Mouse (Mus musculus) ES-E14 (cell line): ENCODE measurements at regions not wholly inside any gene's neighbourhood (a gene's known extent, or its start where the extent isn't known, plus 50 kb on each side); places are given as distances from the start of the nearest gene placed in this dataset.

ENCODE experiments used
- DNase-seq: peaks from one replicate; pipeline ENCODE4 v3.0.0-alpha.2; 2013; ENCODE audit warnings: low read depth, low spot score
- H3K27ac ChIP-seq: 2 replicates; pipeline ENCODE4 v1.5.1; 2012; ENCODE audit warnings: low read depth, mild to moderate bottlenecking, low read length, moderate library complexity, mixed read lengths; ENCODE audit not compliant: poor library complexity, insufficient read depth, severe bottlenecking
- H3K36me3 ChIP-seq: 2 replicates; pipeline ENCODE4 v1.6.1; 2012; ENCODE audit warnings: mild to moderate bottlenecking, low read length, moderate library complexity, mixed read lengths; ENCODE audit not compliant: control insufficient read depth, poor library complexity, insufficient read depth, severe bottlenecking
- H3K4me1 ChIP-seq, 2 experiments: fragments of 150-350 bp in 1 of 2; sonication (generic) in 1 of 2; 2 replicates each; pipeline ENCODE4 v1.6.1; 2012; ENCODE audit warnings: low read length in 2 of 2, mild to moderate bottlenecking in 1 of 2, mixed read lengths in 1 of 2; ENCODE audit not compliant: control insufficient read depth in 2 of 2, insufficient read depth in 2 of 2, poor library complexity in 1 of 2
- H3K4me3 ChIP-seq, 2 experiments: fragments of 150-350 bp in 1 of 2; sonication (generic) in 1 of 2; 2 replicates each; pipeline ENCODE4 v1.5.1; 2012; ENCODE audit warnings: low read length in 2 of 2, low read depth in 1 of 2, mild to moderate bottlenecking in 1 of 2, mixed read lengths in 1 of 2; ENCODE audit not compliant: insufficient read depth in 1 of 2, poor library complexity in 1 of 2, severe bottlenecking in 1 of 2
- H3K9ac ChIP-seq: 2 replicates; pipeline ENCODE4 v1.6.1; 2012; ENCODE audit warnings: low read depth, mild to moderate bottlenecking, low read length, mixed read lengths; ENCODE audit not compliant: poor library complexity, insufficient read depth, severe bottlenecking
- H3K9me3 ChIP-seq: fragments of 150-350 bp; sonication (generic); 2 replicates; pipeline ENCODE4 v1.6.1; 2012; ENCODE audit warnings: low read depth, mild to moderate bottlenecking, low read length; ENCODE audit not compliant: control insufficient read depth, insufficient read depth
- CHD2 ChIP-seq: IDR thresholded peaks from 2 replicates; pipeline ENCODE4 v1.6.1; 2014; ENCODE audit warnings: mild to moderate bottlenecking, low read depth, low read length, inconsistent platforms
- HCFC1 ChIP-seq: IDR thresholded peaks from 2 replicates; pipeline ENCODE4 v1.6.1; 2012; ENCODE audit warnings: low read length, inconsistent platforms, borderline replicate concordance; ENCODE audit not compliant: insufficient read depth
- MAFK ChIP-seq: IDR thresholded peaks from 2 replicates; pipeline ENCODE4 v1.6.1; 2014; ENCODE audit warnings: mild to moderate bottlenecking, low read depth, low read length, inconsistent platforms; ENCODE audit not compliant: insufficient read depth
- ZC3H11A ChIP-seq: IDR thresholded peaks from 2 replicates; pipeline ENCODE4 v1.6.1; 2012; ENCODE audit warnings: low read depth, mild to moderate bottlenecking, inconsistent platforms, low read length, borderline replicate concordance
- ZNF384 ChIP-seq: IDR thresholded peaks from 2 replicates; pipeline ENCODE4 v1.6.1; 2012; ENCODE audit warnings: low read depth, low read length, inconsistent platforms
- in situ Hi-C, 2 experiments: fragments of 600-800 bp; cut with MboI; formaldehyde crosslinking; loops; one replicate each; pipeline ENCODE4 v1.15.1; 2025; ENCODE audit warnings: low sequenced_read_pairs in 2 of 2, inconsistent platforms in 1 of 2; ENCODE audit not compliant: unreplicated experiment in 2 of 2

DNA sequence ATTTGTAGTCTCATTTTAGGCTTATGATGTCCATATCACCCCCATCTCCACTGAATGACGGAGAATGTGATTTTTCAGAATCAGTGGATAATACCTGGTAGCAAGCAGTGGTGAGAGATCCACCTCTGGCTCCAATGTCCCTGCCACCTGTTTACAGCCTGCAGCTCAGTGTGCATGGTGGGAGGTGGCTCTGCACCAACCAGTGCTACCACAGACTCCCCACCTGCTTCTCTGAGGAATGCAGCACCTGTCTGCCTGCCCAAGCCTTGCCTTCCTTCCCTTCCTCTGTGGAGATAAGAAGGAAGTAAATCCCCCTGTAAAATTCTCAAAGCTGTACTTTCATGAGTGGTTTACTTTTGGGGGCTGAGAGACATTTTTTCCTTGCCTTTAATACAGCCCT lies 95.9 kb upstream of the Shh start:
- in situ Hi-C loops = no loop called here
- no peak for DNase-seq
- H3K9me3 ChIP-seq = no peaks in the 10 kb centered on the region
- no peak overlapping the region for H3K9ac ChIP-seq
- H3K4me1 ChIP-seq = peaks cover 0 to 2% of the 10 kb centered on the region in 2 experiments; a peak in 1 of 4 replicates
- TF ChIP-seq CHD2 (no peak), ZC3H11A (no peak), HCFC1 (no peak), ZNF384 (no peak), MAFK (no peak)
- H3K27ac ChIP-seq = no peak overlapping the region
- no peak overlapping the region for H3K4me3 ChIP-seq
- no peaks in the 10 kb centered on the region for H3K36me3 ChIP-seq

DNA sequence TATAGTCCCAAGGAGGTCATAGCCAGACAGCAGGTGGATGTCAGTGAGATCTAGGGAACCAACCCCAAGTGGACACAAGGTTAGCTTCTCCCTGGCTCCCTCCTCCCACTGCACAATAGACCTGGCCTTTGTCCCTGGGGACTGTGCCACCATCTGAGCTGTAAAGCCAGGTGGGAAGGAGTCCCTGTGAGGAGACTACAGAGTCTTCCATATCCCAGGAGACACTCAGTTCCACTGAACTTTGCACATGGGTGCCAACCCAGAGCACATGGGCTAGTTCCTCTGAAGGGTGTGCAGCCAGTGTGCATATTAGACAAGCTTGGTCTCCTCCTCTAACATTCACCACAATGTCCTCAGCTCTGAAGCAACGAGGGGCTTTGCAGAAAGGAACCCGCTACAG lies 86.5 kb upstream of the Shh start:
- Histone ChIP-seq H3K4me3 (no peak overlapping the region), H3K27ac (no peak overlapping the region), H3K4me1 (no peaks in the 10 kb centered on the region), H3K9me3 (no peaks in the 10 kb centered on the region), H3K36me3 (no peaks in the 10 kb centered on the region), H3K9ac (no peak overlapping the region)
- TF ChIP-seq HCFC1 (no peak), ZNF384 (no peak), MAFK (no peak), CHD2 (no peak), ZC3H11A (no peak)
- in situ Hi-C loops = no loop called here
- no peak for DNase-seq

DNA sequence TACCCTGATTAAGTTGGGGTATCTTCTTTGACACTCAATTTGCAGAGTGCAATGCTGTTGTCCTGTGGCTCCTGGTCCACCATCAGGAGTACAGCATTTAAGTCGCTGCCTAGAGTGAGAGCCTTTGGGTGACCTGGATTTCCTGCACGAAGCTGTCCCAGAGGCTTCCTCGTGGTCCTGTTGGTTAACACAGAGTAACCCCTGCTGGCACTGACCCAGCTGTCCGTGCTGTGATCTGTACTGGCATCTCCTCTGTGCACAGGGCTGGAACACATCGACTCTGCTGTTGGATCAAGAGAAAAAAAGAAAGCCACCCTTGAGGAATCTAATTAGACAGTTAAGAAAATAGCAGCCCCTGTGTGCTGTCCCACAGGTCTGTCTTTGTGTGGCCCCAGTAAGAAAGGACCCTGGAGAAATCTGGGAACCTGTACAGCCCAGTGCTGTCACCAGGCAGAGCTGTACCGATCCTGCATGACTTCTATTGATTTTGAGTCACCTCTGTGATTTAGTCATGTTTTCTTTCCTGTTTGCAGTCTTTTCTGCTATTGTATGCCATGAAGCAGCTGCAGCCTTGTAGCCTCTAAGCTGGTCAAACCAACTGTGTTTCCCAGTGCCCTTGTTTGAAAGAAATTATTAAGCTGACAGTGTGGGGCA lies 63.3 kb upstream of the Shh start:
- H3K9ac ChIP-seq = no peak overlapping the region
- no peaks in the 10 kb centered on the region for H3K36me3 ChIP-seq
- no peak for DNase-seq
- TF ChIP-seq HCFC1 (no peak), MAFK (no peak), ZC3H11A (no peak), ZNF384 (no peak), CHD2 (no peak)
- no peaks in the 10 kb centered on the region for H3K4me1 ChIP-seq
- in situ Hi-C loops = no loop called here
- no peaks in the 10 kb centered on the region for H3K9me3 ChIP-seq
- no peak overlapping the region for H3K4me3 ChIP-seq
- no peak overlapping the region for H3K27ac ChIP-seq

DNA sequence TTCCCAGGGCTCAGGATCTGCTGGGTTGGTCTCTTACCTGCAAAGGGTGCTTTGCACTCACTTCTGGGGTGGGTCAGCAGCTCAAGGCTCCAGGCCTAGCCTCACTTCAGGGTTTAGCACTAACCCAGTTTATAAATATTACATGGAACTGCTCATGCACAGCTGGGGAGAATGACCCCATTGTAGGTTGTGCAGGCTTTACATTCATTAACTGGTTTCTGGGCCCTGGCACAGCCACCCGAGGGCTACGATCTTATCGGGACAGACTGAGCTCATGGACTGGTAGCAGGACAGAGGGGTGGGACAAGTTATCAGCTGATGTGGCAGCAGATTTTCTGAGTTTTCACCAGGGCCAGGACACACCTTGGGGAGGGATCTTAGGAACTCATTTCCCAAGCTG lies 59.4 kb upstream of the Shh start:
- Histone ChIP-seq H3K27ac (no peak overlapping the region), H3K9me3 (no peaks in the 10 kb centered on the region), H3K36me3 (no peaks in the 10 kb centered on the region), H3K9ac (no peak overlapping the region), H3K4me3 (no peak overlapping the region), H3K4me1 (no peaks in the 10 kb centered on the region; a peak in 1 of 4 replicates)
- DNase-seq = no peak
- TF ChIP-seq ZC3H11A = no peak
- no peak for TF ChIP-seq ZNF384
- TF ChIP-seq CHD2 = no peak
- no peak for TF ChIP-seq HCFC1
- no peak for TF ChIP-seq MAFK
- in situ Hi-C loops = no loop called here
